Mouse (Mus musculus) gastrocnemius, postnatal 14 days (tissue): ENCODE data around the gene Gng5. TPM values are rescaled to one million over a fixed set of nuclear protein-coding genes. Genes with fewer than 3 reads are reported as not detected.

ENCODE experiments used
- DNase-seq: peaks from one replicate; pipeline ENCODE4 v3.0.0; 2021; ENCODE audit warnings: mixed read lengths
- intact Hi-C: fragments of 180-260 bp; cut with DNase I; formaldehyde crosslinking; loops from one replicate; pipeline ENCODE4 v1.15.1; 2025; ENCODE audit warnings: low total_unique reads
- total RNA-seq, 2 experiments: library from RNA; stranded (reverse); gene quantifications; 2 replicates each; pipeline ENCODE4 v1.2.3; 2021

Gng5 gene
- total RNA-seq, 2 experiments from 2014 or later = 233 to 275 TPM

- no peak for DNase-seq
- intact Hi-C loops = no loop called here
Observed at GRCm38 (mm10) chr3:146528335-146528734, 28.7 kb downstream of the Gng5 start.

- DNase-seq = no peak
- intact Hi-C loops = no loop called here
Observed at GRCm38 (mm10) chr3:146534986-146535385, 35.4 kb downstream of the Gng5 start.

- intact Hi-C loops = no loop called here
- DNase-seq = no peak
Observed at GRCm38 (mm10) chr3:146540521-146541273, 41.1 kb downstream of the Gng5 start.

- intact Hi-C loops = no loop called here
- no peak for DNase-seq
Observed at GRCm38 (mm10) chr3:146543632-146544031, 44.0 kb downstream of the Gng5 start.

GRCm38 (mm10) chr3:146554816-146555215 is 55.2 kb downstream of the Gng5 start:
- no peak for DNase-seq
- intact Hi-C loops = no loop called here

Other genes starting within 250 kb of the Gng5 start
- gene Ssx2ip, start 95.2 kb upstream of the Gng5 start, total RNA-seq = 10 to 100 TPM; 15.6 to 16.7 TPM
- gene Ctbs, start 50.0 kb upstream of the Gng5 start, total RNA-seq = 1 to 10 TPM; 4.2 to 4.7 TPM
- gene Spata1, start 54 bp upstream of the Gng5 start, total RNA-seq = 1 to 10 TPM; 2.5 to 3.7 TPM
- 10 to 100 TPM; 12.9 to 14.5 TPM for gene Rpf1, start 21.6 kb downstream of the Gng5 start, total RNA-seq
- gene Uox, start 70.6 kb downstream of the Gng5 start, total RNA-seq = not detected
- gene Dnase2b, start 115.8 kb downstream of the Gng5 start, total RNA-seq = not detected
- not detected for gene 4930503B20Rik, start 151.5 kb downstream of the Gng5 start, total RNA-seq
- gene Samd13, start 185.8 kb downstream of the Gng5 start, total RNA-seq = 1 to 10 TPM in 1 of 2 experiments, under 1 TPM in 1; 0.57 to 1.7 TPM